Mouse (Mus musculus): ENCODE results near the gene Prcd.
A peak's percentile ranks its signal among the peaks of the same experiment; 100 is the strongest.
"Not testable (repeated sequence)": the region's sequence is repeated elsewhere in the genome, so short reads cannot be mapped to it uniquely, and the experiment has no call there.

The Prcd gene

GRCm38 (mm10) chr11:116649711-116650337, 3.5 kb upstream of the Prcd start:
- DNase-seq = no peak

- no peak for DNase-seq
These were observed 2.5 kb upstream of the Prcd start for GRCm38 (mm10) chr11:116650811-116651210.

- DNase-seq = no peak
These were observed 2.0 kb upstream of the Prcd start for GRCm38 (mm10) chr11:116651339-116651738.

GRCm38 (mm10) chr11:116652330-116653098, 820 bp upstream of the Prcd start:
- no peak for DNase-seq

- DNase-seq = no peak
These were observed 431 bp downstream of the Prcd start for GRCm38 (mm10) chr11:116653709-116654221.

GRCm38 (mm10) chr11:116654255-116654821, 1.0 kb downstream of the Prcd start, which contains the start of gene Cygb:
Cygb (minus strand) TSS chr11:116654313.
- no peak for DNase-seq

- peak; percentile 59 for DNase-seq
These were observed 3.2 kb downstream of the Prcd start for GRCm38 (mm10) chr11:116656348-116657191.

GRCm38 (mm10) chr11:116657311-116658223, 4.2 kb downstream of the Prcd start:
- DNase-seq = peak; percentile 93

- no peak for DNase-seq
These were observed 4.9 kb downstream of the Prcd start for GRCm38 (mm10) chr11:116658238-116658637.

- no peak for DNase-seq
These were observed 5.8 kb downstream of the Prcd start for GRCm38 (mm10) chr11:116659027-116659621.

GRCm38 (mm10) chr11:116660181-116660580, 6.8 kb downstream of the Prcd start:
- DNase-seq = no peak

GRCm38 (mm10) chr11:116661291-116661947, 8.1 kb downstream of the Prcd start:
- no peak for DNase-seq

GRCm38 (mm10) chr11:116661948-116662377, 8.6 kb downstream of the Prcd start:
- no peak for DNase-seq

GRCm38 (mm10) chr11:116665289-116665688, 12.0 kb downstream of the Prcd start:
- no peak for DNase-seq

- DNase-seq = peak; percentile 68
These were observed 13.2 kb downstream of the Prcd start for GRCm38 (mm10) chr11:116666566-116666965.

- not testable (repeated sequence) for DNase-seq
These were observed 13.7 kb downstream of the Prcd start for GRCm38 (mm10) chr11:116667012-116667411.

- DNase-seq = no peak
These were observed 14.6 kb downstream of the Prcd start for GRCm38 (mm10) chr11:116667930-116668329.

GRCm38 (mm10) chr11:116668381-116668825, 15.1 kb downstream of the Prcd start:
- DNase-seq = no peak

GRCm38 (mm10) chr11:116668839-116669238, 15.5 kb downstream of the Prcd start:
- no peak for DNase-seq

GRCm38 (mm10) chr11:116669316-116669715, 16.0 kb downstream of the Prcd start:
- DNase-seq = no peak
